Mouse (Mus musculus) cerebellum, postnatal 4 days (tissue): ENCODE measurements at regions not wholly inside any gene's neighbourhood (a gene's known extent, or its start where the extent isn't known, plus 50 kb on each side); places are given as distances from the start of the nearest gene placed in this dataset.

Experiments used
- DNase-seq, 2 experiments: peaks; one replicate each; pipeline ENCODE4 v3.0.0; 2022; ENCODE audit warnings: low spot score in 2 of 2, mixed read lengths in 1 of 2

DNA sequence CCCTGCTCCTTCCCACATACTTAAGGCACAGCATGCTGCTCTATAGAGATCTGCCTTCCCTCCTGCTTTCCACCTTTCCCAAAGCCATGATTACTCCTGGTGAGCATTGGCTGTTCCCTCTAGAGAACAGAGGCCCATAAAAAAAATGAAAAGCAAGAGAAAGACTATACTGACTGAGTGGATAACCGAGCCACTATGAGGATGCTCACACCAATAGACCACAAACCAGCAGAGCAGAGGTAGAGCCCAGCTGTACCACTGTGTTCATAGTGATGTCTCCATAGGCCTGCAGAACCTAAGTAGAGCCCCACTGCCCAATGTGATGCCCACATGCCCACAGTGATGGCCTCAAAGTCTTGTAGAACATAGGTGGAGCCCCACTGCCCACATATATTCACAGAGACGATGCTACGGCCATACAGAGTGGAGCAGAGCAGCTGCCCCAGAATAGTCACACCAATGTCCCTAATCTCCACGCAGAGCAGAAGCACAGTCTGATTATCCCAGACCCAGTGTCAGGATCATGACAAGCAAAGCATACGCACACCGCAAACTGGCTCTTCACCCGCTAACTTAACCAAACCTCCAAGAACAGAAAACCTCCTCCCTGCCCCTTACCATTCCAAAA lies 174.8 kb upstream of the Nr4a3 start:
- no peak for DNase-seq

DNA sequence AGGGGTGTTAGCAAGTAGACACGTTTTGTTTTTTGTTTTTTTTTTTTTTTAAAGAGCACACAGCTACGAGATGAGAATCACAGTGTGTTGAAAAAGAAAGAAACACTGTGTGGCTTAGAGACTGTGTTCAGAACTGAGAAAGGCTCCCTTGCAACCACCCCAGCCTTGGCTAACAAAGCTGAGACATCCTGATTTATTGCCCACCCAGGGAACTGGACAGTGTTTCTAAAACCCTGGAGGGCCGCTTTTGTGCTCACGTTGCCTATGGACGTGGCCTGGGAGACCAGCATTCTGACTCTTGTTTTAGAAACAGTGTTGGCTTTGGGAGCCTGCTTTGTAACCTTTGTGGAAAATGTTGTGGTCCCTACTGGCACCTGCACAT lies 174.3 kb upstream of the Nr4a3 start:
- no peak for DNase-seq

DNA sequence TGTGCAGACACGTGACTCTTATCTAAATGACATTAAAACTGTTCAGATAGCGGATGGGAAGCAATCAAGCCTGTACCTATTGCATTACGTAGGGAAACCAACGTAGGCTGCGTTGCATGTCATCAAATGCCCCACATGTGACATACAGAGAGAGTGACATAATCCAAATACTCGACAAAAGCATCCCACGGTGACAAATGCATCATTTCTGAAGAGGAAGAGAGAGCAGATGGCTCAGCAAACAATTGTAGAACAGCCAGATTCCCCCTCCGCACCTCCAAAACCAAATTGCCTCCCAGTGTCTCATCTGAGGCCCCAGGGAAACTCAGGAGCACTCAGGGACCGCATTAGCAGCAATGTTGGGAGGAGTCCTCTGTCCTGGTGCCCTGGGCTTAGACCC lies 163.4 kb upstream of the Nr4a3 start:
- DNase-seq, result no peak

DNA sequence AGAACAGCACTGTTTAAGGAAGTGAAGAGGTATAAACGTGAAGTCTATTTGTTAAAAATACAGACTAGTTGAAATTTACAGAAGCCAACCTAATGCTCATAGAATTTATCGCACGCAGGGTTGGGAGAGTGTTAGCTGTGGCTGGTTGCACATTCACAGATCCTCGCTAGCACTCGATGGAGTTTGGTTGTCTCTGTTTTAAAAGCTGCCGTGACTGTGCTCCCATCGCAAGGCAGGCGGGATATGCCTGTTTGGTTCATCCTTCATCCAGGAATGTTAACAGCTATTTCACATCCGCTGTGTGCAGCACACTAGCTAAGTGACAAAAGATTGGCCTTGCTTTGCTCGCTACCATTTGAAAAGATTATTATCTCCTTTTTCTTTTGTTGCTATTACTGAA lies 162.9 kb upstream of the Nr4a3 start:
- DNase-seq, result no peak

DNA sequence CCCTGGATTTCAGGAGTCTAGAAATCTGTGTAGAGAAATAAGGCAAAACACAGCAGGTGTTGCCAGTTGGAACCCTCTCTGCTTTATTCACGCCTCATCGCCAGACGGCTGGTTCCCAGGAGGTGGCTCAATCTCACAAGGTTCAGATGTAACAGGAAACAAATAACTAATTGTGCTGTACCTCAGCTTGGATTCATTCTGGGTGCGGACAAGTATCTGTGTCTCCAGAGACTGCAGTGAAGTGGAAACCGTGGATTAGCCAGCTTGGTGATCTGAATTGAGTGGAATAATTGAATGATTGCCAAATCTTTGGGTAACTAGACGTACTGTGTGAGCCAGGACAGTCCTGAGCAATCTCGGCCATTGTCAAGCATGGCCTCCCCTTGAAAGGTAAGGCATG lies 145.4 kb upstream of the Nr4a3 start:
- peak in 1 of 2 experiments; percentile 3 for DNase-seq

DNA sequence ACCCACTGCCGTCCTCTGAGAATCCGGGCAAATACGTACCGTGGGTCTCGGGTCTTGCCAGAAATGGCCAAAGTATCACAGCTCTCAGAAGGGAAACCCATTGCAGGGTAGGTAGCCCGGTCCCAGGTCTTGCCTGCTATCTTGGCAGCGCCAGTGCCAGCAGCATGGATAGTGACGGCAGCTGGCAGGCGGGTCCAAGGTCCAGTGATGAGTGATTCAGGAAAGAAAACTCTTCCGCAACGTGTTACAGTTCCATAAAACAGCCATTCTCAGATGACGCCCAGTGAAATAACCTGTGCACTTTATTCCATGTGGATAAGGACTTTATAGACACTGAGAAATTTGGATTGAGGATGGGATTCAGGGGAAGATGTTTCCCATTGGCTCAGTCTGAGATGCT lies 142.2 kb upstream of the Nr4a3 start:
- no peak for DNase-seq

DNA sequence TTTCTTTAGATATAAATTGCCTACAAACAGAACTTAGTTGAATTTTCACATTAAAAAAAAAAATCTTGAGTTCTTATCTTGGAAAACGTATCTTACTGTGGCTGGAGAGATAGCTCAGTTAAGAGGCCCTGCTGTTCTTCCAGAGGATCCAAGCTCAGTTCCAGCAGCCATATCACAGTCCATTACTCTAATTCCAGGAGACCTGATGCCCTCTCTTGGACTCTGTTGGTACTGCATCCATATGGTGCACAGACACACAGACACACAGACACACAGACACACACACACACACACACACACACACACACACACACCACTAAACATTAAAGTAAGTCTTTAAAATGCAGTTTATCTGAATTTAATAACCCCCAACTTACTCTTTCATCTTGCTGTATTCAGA lies 132.7 kb upstream of the Nr4a3 start:
- DNase-seq, result no peak

DNA sequence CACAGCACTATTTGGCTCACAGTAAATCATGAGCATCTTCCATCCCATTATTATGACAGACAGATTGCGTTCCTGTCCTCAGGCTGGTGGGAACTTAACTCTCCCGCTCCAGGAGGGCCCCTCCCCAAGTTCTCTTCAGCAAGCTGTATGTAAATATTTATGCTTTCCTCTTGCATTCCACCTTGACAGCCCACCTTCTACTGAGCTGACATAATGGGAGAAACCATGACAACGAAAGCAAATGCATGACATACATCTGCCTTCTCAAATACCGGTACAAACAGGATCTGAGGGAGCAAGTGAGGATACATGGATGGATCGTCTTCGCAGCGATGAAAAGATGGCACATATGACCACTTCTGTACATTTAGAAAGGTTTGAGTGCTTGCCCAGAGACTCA lies 125.4 kb upstream of the Nr4a3 start:
- no peak for DNase-seq

DNA sequence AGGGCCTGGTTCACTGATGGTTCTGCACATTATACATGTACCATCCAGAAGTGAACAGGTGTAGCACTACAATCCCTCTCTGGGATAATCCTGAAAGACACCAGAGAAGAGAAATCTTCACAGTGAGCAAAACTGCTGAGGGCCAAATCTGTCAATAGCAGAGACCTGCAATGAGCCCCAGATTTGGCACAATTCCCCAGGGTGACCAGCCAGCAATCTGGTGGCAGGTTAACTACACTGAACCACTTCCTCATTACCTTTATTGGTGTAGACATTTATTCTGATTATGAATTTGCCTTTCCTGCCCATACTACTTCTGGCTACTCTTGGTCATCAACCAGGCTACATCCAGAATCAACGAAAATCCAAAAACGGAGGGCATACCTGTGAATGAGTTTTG lies 113.5 kb upstream of the Nr4a3 start:
- no peak for DNase-seq

DNA sequence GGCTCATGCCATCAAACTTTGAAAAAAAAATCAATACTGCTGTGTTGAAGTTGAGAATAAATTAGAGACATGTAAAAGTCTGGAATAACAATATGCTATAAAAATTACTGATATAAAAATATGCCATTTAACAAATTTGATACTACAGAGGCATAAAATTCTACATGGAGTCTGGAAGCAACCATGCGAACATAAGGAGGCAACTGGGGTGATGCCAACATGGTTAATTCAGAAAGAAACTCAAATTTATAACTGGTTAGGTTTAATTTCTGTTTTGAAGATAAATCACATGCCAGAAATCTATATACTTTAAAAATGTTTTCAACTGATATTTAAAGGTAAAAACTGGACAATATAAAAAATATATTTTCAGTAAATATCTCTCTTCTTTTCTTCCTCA lies 111.4 kb upstream of the Nr4a3 start:
- DNase-seq, result no peak

DNA sequence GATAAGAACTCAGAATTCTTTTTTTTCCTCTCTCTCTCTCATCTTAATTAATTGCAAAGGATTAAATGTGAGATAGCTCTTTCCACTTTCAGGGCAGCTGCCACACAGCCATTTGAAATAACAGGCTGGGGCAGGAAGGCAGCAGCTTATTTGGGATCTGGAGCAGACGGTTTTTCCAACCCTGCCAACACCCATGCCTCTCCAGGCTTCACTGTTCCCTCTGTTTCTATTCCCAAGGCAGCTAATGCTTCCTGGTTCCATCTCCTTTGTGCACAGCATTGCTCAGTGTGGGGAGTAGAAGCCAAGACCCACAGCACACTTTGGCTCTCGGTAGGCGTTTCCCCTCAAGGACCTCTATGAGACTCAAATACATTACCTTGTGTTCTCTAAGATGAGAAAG lies 109.4 kb upstream of the Nr4a3 start:
- DNase-seq, result no peak

DNA sequence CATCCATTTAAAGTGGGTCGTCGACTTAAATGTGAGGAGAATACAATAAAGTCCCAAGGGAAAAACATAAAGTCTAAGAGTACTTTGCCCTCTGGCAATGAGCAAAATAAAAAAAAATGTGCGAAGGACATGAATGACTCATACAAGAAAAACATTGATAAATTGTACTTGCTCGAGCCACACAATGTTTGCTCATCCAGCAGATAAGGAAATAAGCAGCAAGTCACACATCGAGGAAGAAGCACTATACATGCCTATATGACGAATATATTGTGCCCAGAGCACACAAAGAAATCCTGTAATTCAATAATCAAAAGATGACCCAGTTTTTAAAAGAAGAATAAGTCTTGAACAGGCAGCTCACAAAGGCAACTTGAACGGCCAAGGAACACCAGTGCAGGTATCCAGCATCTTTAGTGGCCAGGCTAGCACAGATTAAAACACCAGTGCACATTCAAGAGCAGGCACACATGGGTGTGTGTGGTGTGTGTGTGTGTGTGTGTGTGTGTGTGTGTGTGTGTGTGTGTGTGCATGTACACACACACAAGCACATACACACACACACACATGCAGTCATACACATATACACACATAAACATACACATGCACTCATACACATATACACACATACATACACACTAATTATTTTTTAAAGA lies 108.4 kb upstream of the Nr4a3 start:
- DNase-seq, result no peak

DNA sequence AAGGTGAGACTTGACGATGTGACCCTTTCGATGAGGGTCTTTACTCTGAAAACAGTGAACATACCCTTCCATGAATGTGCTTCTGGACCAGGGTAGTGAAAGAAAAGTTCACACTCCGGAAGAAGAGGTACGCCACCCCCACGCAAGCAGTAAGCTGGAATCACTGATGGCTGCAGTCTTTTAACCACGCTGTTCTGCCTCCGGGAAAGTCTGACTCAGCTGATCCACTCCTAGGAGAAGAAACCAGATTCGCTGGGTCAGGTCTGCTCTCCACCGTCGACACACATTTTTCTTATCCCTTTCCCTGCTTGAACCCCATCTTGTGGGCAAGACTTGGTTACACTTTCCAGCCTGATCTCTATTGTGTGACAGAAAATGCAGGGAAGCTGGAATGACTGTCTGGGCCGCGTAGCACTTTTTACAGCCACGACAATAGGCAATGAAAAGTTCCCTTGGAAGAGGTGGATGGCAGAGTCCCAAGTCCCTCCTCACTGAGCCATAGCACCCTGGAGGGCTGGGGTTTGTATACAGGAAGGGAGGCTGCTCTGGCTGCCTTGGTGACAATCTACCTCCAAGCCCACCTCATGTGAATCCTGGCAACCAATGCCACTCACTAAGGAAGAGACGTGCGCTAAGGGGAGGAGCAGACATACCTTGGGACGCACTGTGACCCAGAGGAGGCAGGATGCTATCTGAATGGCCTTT lies 96.9 kb upstream of the Nr4a3 start:
- no peak for DNase-seq

DNA sequence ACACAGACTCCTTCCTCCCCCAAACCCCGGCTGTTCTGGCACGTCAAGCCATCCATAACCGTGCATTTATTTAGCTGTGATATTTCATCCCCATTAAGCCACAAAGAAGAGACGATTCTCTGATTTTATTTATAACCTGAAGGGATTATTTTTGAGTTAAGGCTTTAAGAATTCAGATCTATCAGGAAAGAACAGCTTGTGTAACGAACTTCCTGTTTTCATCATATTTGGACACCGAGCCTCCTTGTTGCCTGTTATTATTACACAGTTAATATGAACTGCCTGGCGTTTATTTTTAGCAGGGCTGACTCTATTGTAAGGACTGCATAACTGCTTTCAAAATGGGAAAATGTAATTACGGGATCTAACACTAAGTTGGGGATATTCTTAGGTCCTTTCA lies 96.2 kb upstream of the Nr4a3 start:
- DNase-seq, result no peak

DNA sequence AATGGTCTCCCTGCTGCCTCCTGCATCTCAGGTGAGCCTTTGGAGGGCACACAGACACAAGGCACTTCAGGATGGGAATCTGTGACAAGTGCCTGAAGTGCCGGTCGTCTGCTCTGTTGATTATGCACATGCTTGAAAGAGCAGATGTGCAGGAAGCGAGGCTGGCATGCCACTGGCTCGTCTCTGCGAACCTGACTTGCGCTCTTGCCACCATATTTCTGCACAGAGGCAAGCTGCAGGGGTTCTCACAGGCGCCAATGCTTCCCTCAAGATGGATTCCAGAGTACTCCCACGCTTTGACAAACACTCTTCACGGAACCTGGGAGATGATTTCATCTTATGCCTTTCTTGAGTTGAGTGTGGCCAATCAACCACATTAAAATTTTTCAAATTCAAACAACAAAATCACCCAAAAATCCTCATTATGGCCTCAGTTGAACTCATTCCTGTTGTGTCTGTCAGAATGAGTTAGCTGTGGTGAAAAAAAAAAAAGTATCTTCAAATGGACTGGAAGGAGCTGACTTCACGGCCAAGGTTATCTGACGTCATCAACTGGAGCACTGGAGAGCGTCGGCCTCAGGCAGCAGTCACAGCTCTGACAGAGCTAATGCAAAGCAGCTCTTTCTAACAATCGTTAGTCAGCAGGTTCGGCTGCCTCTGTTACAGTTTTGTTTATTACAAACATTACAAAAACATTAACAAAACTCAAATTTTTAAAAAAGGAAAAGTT lies 90.2 kb upstream of the Nr4a3 start:
- DNase-seq, result peak in 1 of 2 experiments; percentile 11

DNA sequence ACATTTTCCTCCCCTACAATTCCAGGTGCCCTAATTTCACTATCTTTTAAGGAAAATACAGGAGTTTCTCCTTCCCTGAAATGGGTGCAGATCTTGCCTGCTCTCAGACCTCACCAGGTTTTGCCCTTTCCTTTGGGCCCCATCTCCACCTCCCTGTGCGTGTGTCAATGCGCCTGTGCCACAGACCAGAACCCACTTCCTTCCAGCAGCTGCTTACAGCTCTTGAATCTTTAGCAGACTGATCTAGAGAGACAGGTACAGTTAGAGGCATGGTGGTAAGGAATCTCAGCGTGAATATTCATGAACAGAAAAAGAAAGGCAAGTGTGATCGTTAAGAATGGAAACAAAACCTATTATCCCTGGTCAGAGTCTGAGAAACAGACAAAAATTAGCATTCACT lies 80.3 kb upstream of the Nr4a3 start:
- DNase-seq, result no peak

DNA sequence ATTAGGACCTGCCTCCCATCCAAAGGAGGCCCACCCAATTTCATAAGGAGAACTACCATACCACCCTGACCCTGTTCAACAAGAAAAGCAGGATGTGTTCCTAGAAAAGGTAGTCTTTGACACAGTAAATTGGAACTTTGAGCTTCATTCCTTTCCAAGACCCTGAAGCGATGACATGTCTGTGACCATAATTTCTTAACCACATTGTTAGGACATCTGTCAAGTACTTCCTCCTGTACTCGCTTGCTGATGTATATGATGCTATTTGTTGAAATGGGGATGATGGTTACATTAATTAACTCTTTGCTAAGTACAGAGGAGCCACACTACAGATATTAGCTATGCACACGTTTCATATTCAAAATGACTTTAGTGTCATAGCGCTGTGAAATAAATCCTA lies 73.1 kb upstream of the Nr4a3 start:
- no peak for DNase-seq

DNA sequence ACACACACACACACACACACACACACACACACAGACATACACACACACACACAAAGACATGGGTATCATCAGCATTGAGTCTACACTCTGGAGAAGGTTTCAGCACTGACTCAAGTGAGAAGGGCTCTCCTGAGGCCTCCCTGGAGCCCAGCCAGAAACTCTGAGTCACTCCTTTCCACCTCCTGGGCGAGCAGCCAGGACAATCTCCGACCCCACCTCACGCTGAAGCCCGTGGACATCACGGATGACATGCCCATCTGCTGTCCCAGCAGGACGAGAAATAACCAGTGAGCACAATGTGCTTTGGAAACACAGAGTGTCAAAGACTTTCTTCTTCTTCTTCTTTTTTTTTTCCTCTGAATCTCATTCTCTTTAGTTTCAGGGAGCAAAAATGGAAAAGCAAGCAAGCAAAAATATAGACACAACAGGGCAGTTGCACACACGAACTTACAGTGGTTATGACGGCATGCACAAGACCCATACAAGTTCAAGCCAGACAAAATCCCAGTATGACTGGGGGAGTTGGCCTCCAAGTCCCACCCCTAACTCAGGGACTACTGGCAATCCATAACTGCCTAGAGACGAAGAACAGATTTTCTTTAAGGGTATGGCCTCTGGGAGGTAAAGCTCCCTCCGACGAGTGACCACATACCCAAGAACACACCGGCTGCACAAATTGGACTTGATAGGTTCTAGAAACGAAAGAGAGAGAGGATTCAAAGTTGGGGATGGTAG lies 65.2 kb upstream of the Nr4a3 start:
- peak; percentile 52 to 93 for DNase-seq
